Mouse (Mus musculus) cerebral cortex, adult 2 months (tissue): ENCODE data around the gene Dixdc1.

Experiments
- WGBS: fragments of 180-500 bp; shearing (Covaris S2); methylation state at CpG from one replicate; pipeline ENCODE4 v1.1.7; 2018; 5-methylcytosine and 5-hydroxymethylcytosine counted together

Dixdc1 gene

GRCm38 (mm10) chr9:50738914-50739870 lies at the start of gene Dixdc1:
Dixdc1 (minus strand) TSS chr9:50739517.
- WGBS: 12% methylated on average over 36 of the region's 36 CpGs

- WGBS: 80% methylated on average over 2 of the region's 2 CpGs
Measured at GRCm38 (mm10) chr9:50782155-50782554, 42.8 kb upstream of the Dixdc1 start.

DNA sequence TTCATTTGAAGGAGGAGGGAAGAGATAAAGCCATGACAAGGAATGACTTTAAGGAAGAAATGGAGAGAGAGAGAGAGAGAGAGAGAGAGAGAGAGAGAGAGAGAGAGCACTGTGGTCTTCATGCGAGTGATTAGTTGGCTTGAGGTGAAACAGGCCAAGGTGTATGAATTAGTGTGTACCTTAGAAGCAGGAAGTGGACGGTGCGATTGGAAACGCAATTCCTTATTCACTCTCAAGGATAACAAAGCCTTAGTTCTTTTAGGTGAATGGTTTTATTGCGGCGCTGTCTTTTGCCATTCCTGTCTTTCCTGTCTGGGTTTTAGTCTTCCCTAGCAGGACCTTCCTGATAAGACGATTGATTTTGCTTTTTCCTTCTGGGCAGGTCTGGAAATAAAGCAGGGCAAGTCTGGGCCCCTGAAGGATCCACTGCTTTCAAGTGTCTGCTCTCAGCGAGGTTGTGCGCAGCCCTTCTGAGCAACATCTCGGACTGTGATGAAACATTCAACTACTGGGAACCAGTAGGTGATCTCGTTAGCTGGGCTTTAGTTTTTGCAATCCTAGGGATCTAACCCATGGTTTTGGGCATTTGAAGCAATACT lies 36.9 kb upstream of the Dixdc1 start:
- 66% methylated on average over 11 of the region's 11 CpGs for WGBS

DNA sequence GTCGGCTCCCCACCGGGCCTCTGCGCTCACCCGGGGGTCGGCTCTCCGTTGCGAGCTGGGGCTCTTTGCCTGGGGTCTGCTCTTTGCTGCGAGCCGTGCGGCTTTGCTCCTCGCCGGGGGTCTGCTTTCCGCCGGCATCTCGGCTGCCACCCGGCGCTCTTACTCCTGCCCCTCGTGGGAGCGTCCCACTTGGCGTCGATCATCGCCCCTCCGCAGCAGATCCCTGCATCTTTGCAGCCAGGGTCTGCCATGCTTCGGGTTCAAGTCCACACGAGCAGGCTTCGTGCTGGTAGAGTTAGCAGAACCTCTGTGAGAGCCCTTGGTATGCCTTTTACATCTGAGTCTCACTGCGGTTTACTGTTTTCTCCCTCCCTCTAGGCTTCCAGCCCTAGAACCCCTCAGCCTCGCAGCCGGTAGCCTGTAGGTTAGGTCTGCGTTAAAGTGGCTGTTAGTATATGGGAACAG lies 36.4 kb upstream of the Dixdc1 start:
- WGBS: under 1% methylated on average over 30 of the region's 30 CpGs

DNA sequence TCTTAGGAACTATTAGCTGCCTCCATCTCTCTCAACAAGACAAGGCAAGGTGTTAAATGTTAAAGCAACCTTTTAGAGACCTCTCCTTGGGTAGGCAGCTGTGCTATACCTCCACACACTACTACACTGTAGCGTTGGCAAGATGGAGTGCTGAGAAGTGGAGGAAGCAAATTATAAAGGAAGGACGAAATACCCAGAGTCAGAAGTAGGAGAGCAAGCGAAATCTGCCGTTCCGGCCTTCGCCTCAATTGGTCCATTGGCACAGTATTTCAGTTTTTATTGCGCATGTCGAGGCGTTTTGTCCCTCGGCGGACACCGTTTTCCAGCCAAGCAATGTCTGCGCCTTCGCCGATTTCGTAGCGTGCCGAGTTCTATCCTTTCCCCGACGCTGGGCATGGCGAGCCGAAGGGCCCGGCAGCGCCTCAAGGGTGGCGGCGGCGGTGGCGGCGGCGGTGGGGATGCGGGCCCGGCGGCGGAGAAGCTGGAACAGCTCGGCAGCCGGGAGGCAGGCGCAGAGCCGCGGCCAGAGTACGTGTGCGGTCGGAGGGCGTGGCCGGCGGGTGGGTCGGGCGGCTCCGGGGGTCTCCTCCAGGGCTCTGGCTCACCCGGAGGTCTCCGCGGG lies 35.8 kb upstream of the Dixdc1 start, which contains the start of the genes Alg9 and 1110032A03Rik:
Gene Alg9 (plus strand): TSS at position 29 of the 622 bp plus-strand sequence.
Gene 1110032A03Rik (minus strand): TSS at position 530 of the 622 bp plus-strand sequence.
- 2% methylated on average over 46 of the region's 51 CpGs for WGBS

DNA sequence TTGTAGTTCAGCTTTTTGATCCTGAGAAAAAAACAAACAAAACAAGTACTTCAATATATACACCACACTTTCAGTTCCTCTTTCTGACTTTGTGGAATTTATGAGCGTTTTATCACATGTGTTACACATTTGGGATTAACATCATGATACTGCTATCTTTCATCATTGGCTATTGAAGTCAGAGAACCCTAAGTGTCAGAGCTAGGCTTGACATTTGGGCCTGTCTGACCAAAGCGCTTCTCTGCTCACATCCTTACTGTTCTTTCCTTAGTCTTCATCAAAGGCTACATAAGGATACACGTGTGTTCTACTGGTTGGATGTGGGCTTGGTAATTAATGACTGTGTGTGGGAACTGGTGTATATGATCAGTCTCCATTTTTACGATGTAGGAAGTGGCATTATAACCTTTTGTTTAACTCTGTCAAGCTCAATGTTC lies 34.7 kb upstream of the Dixdc1 start:
- WGBS: 54% methylated on average over 4 of the region's 4 CpGs

GRCm38 (mm10) chr9:50770011-50770410 lies 30.7 kb upstream of the Dixdc1 start:
- WGBS: 81% methylated on average over 2 of the region's 2 CpGs

- WGBS: 2% methylated on average over 59 of the region's 59 CpGs
Measured at GRCm38 (mm10) chr9:50768107-50769002, 29.0 kb upstream of the Dixdc1 start, which contains the start of gene Fdxacb1. Fdxacb1 (plus strand) TSS chr9:50768236.

GRCm38 (mm10) chr9:50767531-50768106 lies 28.3 kb upstream of the Dixdc1 start:
- 3% methylated on average over 17 of the region's 17 CpGs for WGBS

DNA sequence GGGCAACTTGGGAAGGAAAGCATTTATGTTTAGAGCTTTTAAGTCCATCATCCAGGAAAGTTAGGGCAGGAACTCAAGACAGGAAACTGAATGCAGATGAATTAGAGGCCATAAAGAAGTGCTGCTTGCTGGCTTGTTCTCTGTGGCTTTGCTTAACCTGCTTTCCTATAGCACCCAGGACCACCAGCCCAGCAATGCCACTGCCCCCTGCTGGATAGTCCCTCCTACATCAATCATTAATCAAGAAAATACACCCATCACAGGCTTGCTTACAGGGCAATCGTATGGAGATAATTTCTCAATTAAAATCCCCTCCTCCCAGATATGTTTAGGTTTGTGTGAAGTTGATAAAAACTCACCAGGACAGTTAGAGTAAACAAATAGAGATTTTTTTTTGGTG lies 24.0 kb upstream of the Dixdc1 start:
- 81% methylated on average over 1 of the region's 1 CpGs for whole genome bisulfite sequencing

DNA sequence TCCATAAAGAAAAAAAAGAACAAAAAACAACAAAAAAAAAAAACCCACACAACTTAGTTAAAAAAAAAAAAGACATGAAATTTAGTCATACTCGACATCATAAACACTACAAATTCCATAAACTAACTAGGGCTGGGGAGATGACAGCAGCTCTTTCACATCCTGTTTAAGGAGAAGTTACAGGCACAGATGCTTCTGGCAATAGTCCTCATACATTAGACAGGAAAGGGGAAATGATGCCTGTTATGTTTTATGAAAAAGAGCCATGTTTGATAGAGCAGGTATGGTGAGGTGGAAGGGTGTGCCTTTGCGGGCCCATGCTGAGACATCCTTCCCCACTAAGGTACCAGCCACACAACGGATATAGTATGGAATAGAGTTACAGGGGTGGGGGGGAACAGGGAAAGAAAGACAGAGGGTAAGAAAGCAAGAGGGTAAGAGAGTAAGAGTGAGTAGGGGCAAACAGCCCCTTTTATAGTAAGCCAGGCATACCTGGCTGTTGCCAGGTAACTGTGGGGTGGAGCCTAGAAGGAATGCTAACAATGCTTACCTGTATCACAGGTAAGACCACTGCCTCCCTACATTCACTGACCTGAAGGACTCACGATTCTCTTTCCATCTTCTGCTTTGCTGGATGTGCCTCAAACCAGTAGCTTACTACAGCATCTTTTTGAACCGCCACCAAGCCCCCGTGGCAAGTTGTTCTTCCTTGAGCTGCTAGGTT lies 22.4 kb upstream of the Dixdc1 start:
- WGBS: 60% methylated on average over 6 of the region's 6 CpGs

GRCm38 (mm10) chr9:50756711-50757110 lies 17.4 kb upstream of the Dixdc1 start:
- 64% methylated on average over 5 of the region's 5 CpGs for WGBS

DNA sequence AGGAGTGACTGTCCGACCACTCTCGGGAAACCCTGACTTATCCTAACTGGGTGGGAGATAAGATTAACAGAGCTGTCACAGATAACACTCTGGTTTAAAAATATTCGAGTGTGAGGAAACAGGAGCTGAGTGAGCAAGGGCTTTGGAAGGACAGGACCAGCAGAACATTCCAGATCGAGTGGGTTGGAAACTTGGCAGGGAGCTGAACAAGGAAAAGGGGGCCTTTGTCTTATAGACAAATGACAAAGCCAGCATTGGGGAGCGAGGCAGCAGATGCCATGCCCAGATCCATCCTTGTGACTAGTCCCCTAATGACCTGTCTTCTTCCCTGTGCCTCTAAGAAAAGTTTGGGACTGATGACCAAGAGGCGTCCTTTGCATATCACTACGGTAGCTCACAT lies 14.6 kb upstream of the Dixdc1 start:
- 31% methylated on average over 7 of the region's 7 CpGs for WGBS

GRCm38 (mm10) chr9:50752784-50753615 lies 13.7 kb upstream of the Dixdc1 start:
- 46% methylated on average over 17 of the region's 17 CpGs for WGBS

GRCm38 (mm10) chr9:50752054-50752602 lies 12.8 kb upstream of the Dixdc1 start, which contains the start of gene Hspb2:
Hspb2 (minus strand) TSS chr9:50752354.
- 54% methylated on average over 14 of the region's 14 CpGs for WGBS

GRCm38 (mm10) chr9:50751323-50751722 lies 12.0 kb upstream of the Dixdc1 start, which contains the start of gene Cryab:
Cryab (plus strand) TSS chr9:50751325.
- 79% methylated on average over 22 of the region's 22 CpGs for WGBS

DNA sequence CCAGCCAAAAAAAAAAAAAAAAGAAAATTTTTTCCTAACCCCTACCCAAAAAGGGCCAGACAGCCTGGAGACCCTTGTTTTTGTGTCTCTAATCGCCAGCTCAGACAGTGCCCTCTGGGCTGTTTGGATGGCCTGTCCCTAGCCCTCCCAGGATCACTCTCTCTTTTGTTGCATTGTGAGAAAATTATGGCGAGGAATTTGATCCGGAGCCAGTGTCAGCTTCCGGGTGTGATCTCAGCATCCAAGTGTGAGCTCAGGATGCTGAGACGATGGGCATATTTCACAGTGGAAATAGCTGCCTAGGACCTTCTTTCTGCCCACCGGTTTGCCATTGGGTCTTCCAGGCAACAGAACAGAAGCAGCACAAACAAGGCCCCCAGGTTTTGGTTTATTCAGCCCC lies 11.4 kb upstream of the Dixdc1 start:
- 54% methylated on average over 6 of the region's 6 CpGs for WGBS

DNA sequence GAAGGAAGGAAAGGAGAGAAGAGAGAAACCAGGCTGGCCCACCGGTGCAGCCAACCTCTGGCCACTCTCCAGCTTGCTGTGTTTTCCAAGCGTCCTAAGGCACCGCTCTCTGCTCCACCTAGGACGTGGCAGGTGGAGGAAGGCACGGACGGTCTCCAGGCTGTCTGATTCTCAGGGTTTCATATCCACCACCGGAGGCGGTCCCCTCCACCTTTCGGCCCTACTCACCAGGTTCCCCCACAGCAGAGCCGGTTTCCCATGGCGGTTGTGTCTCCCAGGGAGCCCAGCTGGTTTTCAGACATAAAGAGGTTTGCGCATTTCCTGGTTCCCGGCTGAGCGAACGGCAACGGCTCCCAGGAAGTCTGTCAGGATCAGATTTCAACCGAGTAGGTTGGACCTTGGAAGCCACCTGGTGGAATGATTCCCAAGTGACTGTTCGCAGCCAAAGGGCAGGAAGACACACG lies 6.9 kb upstream of the Dixdc1 start, which contains the start of gene 2310030G06Rik:
Gene 2310030G06Rik (minus strand): TSS at position 323 of the 464 bp plus-strand sequence.
- 14% methylated on average over 19 of the region's 19 CpGs for WGBS
